Mouse (Mus musculus) heart, adult 11 months (tissue): Measurements from ENCODE around the gene Acvr1b.

ENCODE experiments used
- DNase-seq: peaks from one replicate; pipeline ENCODE4 v3.0.0; 2022

The Acvr1b gene

DNA sequence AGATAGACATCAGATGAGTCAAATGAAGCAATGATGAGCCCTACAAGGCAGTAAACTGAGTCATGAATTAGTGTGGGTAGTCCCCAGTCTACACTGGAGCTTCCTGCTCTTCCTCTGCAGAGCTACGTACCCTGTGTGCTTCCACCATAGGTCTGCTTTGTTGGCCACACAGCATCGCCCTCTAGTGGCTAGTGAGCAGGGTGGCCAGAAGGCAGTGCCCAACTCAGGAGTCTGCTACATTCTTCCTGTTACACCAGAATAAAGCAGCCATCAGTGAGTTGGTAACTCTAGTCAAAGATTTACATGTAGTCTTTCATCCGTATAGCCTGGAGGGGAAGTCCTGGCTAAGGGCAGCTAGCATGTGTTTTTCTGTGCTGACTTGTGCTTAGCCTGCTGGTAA is 24.4 kb downstream of the Acvr1b start:
- peak; percentile 97 for DNase-seq

DNA sequence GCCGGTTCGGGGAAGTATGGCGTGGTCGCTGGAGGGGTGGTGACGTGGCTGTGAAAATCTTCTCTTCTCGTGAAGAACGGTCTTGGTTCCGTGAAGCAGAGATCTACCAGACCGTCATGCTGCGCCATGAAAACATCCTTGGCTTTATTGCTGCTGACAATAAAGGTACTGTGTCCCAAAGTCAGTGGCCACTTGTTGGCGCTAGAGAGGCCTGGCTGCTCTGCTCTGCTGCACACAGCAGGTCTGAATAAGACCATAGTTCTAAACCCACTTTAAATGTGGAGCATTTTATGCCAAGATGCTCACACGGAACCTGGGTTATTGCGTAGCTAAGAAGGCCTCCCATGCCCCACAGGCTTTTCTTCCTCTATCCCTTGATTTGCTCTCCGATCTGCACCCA is 25.0 kb downstream of the Acvr1b start:
- DNase-seq: no peak

DNA sequence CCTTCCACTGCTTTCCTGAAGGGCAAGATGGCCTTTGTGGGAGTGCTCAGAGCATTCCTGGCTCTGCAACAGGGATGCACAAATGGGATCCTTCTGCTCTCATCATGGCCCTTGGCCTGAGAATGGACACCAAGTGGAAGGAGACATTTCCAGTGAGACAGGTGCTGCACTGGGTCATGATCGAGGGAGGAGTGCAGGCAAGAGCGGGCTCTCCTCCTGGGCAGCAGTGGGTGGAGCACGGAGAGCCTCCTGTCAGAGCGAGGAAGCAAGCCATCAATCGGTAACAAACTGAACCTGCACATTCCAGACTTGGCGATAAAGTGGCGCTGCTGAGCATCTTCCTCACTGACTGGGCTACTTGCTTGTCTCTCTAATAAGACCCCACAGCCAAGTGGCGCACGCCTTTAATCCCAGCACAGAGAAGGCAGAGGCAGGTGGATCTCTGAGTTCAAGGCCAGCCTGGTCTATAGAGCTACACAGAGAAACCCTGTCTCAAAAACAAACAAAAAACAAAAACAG is 27.0 kb downstream of the Acvr1b start:
- no peak for DNase-seq

DNA sequence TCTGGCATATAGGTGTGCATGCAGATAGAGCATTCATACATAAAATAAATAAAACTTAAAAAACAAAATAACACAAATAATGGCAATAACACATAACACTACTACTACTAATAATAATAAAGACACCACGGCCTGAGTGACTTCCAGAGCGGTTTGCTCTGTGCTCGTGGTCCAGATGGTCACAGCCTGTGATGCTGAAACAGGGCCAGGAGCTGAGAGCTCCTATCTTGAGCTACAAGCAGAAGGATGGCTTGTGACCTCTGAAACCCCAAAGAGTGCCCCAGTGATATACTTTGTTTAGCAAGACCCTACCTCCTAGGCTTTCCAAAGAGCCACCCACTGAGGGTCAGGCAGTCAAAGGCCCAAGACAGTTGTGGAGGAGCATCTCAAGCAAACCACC is 27.5 kb downstream of the Acvr1b start:
- DNase-seq: no peak

DNA sequence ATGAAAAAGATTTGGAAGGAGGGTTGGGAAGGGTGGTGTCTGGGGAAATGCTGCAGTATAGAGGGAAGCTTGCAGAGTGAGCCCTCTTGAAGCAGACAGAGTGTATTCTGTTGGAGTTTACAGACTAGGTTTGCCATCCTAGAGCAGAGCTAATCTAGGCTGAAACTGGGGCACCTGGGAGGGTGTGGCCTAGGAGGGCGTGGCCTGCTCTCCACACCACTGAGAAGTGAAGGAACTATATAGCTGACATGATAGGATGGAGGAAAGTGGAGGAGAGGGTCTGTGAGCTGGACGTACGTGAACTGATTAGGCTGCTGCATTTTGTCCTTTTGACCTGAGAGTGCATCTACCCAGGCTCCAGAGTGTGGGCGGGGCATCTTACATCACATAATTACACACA is 29.8 kb downstream of the Acvr1b start:
- no peak for DNase-seq

DNA sequence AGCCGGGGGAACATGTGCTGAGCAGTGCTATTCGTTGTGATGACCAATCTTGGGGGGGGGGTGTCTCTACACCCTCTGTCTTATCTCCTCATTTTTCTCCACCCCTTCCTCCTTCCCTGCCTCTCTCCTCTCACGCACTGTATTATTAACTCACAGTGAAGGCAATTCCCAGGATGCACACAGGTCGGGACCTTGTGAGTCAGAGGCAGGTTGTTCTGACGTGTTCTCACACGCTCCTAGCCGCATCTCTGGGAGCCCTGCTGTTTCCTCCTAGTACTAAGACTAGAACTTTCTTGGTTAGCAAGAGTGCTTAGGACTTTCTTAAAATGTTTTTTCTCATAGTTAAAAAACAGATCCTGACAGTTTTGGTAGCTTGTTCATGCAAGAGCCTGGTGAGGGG is 30.9 kb downstream of the Acvr1b start:
- no peak for DNase-seq

DNA sequence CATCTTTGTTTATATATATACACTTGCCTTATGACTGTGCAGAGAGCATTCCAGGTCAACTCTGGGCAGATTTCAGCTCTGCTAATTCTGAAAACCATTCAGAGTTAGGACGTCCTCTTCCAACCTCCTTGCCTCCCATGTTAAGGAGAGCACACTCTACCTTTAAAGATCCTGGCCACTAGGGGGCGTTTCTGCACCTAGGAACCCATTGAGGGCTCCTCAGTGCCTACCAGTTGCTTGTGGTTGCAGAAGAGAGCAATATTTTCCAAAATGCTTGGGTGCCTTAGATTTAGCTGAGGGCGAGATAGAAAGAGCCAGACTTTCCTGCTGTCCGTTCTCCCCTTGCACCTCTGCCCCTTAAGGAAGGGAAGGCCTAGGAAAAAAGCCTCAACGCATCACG is 36.4 kb downstream of the Acvr1b start:
- no peak for DNase-seq

DNA sequence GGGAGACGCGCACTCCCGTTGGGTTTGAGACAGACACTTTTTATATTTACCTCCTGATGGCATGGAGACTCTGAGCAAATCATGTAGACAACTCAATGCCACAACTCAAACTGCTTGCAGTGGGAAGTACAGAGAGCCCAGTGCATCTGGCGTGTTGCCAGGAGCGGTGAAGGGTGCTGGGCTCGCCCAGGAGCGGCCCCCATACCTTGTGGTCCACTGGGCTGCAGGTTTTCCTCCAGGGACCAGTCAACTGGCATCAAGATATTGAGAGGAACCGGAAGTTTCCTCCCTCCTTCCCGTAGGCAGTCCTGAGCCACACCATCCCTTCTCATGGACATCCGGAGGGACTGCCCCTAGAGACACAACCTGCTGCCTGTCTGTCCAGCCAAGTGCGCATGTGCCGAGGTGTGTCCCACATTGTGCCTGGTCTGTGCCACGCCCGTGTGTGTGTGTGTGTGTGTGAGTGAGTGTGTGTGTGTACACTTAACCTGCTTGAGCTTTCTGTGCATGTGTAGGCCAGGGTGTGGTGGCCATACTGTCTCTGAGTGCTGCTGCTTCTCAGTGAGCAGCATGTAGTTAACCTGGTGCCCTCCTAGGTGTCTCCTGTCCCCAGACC is 37.2 kb downstream of the Acvr1b start:
- DNase-seq: peak; percentile 97

DNA sequence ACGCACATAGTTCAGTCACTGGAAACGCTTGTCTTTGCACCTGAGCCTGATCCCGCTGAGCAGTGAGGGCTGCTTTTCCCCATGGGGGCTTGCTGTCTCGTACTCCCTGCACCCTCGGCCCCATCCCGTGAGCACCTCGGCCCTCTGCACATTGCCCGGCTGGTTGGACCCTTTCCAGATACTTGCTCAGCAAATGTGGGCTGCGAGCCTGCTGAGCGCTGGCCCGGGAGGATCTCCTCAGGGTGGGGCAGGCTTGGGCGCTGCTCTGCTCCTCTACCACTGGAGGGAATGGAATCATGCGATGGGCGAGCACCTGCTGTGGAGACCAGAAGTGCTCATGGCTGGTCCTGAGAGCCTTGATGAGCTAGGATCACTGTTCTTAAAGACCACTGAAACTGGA is 38.6 kb downstream of the Acvr1b start:
- DNase-seq: peak; percentile 95

DNA sequence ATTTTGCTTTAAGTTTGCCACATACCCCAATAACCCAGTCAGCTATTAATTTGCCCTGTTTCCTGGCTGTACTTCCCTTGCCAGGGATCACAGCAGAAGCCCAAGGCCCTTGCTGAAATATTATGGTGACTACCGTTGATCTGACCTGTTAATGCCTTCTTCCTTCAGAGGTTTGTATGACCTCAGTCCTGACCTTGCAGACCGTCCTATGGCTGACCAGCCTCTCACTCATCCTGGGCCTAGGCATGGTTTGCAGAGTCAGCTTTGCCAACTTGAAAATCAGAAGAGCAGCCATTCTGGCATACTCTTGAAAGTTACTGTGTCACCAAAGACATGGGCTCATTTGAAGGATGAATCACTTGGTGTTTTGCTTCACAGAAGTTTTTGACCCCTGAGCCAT is 41.3 kb downstream of the Acvr1b start:
- DNase-seq: no peak

DNA sequence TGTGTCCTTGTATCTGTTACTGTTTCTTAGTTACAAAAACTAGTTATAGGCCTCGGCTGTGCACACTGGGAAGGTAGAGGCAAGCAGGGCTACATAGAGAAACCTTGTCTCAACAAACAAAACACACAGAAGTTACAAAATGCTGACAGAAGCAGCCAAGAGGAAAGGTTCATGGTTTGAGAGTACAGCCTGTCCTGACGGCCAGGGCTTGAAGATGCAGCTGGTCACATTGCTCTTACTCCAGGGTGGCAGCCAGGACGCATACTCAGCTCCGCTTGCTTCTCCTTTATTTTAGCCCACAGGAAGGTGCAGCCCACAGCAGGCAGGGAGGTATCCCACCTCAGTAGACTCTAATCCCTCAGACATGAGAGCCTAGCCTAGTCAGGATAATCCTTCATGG is 42.2 kb downstream of the Acvr1b start:
- DNase-seq: no peak

DNA sequence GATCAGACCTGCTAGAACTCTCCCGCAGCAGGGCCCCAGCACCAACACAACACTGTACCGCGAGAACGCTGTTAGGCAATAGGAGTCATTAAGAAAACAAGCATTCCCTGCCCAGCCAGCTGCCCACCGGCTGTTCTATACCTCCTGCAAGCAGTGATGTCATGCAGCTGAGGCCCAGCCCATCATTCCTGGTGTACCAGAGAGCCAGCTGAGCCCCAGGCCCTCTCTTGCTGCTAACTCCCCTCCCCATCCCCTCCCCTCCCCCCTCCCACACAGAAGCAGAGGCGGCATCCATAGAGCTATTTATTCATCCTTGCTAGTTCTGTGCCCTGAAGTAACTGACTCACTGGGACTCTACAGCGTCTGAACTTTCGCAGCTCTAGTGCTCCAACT is 47.0 kb downstream of the Acvr1b start:
- DNase-seq: no peak

DNA sequence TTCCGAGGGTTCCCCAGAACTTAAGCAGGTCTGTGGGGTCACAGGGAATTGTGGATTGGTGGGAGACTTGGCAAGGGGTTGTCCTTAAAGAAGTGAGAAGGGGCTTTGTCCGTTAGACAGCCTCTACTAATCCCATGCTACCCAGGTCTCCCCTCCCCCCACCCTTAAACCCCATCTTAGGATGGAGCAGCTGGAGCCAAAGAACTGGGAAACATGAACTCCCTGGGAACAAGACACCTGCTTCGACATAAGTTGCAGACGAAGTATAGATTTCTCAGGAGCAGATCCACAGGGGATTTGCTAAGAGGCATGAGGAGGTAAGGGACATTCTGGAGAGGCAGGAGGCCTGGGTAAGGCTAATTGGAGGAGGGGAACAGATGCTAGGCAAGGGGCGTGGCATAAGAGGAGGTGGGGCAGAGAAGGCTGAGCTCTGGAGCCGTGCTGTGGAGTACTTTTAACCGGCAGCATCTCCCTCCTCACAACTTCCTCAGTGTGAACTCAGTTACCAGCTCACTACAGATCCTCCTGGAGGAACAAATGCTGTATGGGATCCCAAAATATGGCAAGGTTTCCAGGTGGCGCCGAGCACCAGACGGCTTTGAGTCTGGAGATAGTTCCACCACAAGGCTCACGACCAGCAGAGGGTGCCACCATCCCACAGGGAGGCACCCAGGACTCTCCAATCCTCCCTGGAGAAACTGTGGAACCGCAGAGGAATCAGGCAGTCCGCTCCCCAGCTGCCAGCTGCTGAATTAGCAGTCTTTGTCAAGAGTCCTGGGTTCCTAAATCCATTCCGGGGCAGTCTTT is 47.6 kb downstream of the Acvr1b start:
- DNase-seq: peak; percentile 98

DNA sequence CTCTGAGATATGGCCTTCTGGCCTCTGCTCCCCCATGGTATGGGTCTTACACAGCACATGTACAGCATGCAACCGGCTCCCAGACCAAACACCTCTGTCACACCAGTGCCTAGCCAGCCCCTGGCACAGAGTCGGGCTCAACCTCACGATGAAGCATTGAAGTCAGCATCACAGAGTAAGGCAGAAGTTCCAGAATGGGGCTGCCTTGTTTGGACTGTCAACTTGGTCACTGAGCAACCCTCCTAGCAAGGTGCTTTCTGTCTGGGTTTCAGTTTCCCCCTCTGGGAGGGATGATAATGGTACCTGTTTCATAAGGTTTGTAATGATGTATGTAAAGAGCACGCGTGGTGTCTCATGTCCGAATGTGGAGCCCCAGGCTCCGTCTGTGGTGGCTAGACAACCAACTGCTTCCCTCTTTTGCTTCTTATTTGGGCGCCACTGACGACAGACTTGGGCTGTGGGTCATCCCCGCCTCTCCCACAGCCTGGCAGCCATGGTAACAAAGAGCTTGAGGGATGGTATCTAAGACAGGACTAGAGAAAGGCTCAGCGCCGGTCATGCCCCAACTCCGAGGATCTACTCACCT is 49.1 kb downstream of the Acvr1b start:
- peak; percentile 94 for DNase-seq

DNA sequence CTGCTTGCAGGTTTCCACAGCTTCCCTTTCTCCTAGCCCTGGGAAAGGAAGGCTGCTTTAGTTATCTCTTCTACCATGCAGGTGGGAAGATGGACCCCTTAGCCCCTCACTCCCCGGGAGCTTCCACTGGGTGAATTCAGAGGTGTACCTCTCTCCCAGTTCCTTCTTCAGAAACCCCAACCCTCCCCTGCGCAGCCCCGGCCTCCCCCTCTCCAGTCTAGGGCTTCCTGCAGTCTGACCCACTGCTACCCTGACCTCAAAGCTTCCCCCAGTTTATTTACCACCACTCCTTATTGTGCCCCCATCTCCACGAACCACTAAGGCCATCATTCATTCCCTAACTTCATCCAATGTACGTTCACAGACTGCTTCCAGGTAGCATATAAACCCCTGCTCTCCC is 49.7 kb downstream of the Acvr1b start:
- no peak for DNase-seq

DNA sequence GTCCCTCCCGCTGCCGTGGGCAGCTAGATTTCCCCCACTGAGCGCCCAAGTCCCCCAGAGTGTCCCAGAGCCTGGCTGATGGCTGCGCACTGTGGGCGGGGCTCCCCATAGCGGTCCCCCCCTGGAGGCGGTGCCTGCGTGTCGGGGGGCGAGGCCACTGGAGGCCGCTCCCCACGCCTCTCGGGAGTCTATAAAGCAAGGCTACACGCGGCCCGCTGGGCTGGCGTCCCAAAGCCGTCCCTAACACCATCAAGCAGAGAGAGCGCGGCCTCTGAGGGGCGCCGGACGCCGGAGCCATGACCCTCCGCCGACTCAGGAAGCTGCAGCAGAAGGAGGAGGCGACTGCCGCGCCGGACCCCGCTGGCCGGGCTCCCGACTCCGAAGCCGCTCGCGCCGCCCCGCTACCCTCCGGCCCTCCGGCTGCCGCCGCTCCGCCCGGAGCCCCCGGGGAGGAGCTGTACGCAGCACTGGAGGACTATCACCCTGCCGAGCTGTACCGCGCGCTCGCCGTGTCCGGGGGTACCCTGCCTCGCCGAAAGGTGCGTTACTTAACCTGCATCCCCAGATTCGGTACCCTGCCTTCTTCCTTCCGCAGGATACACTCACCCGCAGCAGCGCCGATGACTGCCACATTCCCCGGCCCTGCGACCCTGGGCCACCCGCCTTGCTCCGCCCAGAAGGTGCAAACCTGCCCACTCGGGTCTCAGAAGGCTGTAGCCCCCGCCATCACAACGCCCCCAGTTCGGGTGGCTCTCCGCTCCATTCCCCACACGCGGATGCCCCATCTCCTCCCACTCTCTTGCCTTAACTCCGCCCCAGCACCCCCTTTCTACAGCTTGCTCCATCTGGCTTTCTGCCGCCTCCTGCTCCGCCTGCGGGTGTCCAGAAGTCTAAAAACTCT is 50.4 kb downstream of the Acvr1b start, which contains the start of gene Grasp:
TSS of gene Grasp (plus strand) at position 183 of the 901 bp plus-strand sequence.
- peak; percentile 100 for DNase-seq

DNA sequence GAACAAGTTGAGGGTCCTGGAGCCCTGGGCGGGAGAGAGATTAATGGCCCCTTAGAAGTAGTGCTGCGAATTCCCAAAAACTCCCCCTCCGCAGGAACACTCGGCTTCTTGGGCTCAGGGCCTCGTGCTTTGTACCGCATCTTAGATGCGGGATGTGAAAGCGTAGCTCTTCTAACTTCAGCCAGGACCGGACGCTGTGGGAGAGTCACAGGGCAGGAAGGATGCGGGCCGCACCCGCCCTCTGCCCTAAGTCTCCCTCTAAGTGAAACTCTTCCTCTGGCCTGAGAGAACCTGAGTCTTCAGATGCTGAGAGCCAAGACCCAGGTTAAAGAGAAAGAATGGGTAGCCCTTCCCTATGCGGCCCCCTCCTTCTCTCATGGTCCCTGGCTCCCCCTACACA is 51.1 kb downstream of the Acvr1b start:
- peak; percentile 97 for DNase-seq

DNA sequence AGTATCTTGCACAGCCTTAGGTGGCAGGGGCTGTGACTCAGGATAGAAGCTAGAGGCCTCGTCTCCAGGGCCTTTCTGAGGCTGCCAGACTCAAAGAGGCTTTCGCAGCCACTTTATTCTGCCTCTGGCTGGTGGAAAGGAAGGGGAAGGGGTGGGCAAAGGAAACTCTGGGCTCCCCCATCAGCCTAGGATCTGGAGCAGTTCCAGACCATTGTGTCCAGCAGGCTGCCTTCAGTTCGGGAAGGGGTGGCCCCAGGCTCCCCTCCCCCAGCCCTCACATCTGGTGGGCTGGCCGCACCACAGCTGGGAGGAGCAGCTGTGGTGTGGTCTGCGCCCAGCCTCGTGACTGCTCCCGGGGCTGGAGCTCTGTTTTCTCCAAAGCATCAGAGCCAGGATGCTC is 54.1 kb downstream of the Acvr1b start:
- DNase-seq: peak; percentile 99

DNA sequence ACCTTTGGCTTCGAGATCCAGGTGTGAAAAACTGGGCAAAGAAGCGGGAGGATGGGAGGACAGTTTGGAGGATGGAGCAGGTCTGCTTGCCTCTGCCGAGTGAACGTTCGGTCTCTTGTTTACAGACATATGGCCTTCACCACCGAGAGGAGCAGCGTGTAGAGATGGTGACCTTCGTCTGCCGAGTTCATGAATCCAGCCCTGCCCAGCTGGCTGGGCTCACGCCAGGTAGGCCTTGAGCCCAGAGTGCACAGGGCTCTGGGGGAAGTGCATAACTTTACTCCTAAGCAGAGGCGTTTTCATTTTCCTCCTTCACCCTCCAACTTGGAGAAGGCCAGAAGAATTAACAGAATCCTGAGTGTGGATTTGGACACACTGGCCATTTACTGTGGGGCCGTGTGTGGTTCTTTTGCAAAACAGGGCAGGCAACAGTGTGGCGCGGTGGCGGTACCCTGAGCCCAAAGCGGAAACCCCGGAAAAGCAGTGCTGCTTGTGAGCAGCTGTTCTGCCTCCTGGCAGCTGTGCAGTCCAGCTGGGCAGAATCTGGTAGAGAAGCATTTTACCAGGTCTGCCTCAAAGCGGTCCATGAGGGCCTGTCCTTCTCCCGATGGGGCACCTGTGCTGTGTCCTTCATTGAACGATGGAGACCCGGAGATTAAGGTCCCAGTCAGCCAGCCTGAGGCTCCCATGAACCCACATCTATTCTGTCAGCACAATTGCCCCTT is 55.2 kb downstream of the Acvr1b start:
- peak; percentile 97 for DNase-seq

DNA sequence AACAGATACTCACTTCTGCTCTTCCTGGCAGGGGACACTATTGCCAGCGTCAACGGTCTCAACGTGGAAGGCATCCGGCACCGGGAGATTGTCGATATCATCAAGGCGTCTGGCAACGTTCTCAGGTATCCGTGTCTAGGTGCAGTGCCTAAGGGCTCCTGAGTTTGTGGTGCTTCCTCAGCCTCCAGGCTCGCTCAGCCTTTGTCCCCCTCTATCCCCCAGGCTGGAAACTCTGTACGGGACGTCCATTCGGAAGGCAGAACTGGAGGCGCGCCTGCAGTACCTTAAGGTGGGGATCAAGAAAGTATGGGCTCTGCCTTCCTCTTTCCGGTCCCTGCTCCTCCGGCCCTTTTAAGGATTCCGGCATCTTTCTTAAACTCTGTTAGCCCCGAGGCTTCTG is 56.6 kb downstream of the Acvr1b start:
- DNase-seq: peak; percentile 91

DNA sequence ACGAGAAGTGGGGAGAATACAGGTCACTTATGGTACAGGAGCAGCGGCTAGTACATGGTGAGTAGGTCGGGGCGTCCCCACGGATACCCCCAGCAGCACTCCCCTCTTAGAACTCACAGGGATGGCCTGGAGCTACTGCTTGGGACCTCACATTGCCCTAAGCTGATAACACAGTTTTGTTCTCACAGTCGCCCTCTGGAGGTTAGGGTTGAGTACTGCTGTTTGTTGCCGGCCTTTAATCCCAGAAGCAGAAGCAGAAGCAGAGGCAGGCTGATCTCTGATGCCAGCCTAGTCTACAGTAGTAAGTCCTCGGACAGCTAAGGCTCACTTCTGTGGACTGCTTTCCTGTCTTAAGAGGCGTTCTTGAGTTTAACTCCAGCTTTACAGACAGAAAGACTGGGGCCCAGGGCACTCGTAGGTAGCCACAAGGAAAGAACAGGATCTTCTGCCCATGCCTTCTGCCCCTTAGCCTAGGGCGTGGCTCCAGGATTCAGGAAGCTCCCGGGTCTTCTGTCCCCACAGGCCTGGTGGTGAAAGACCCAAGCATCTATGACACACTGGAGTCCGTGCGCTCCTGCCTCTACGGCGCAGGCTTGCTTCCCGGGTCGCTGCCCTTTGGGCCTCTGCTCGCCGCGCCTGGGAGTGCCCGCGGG is 57.3 kb downstream of the Acvr1b start:
- peak; percentile 91 for DNase-seq
